Mouse (Mus musculus): ENCODE data around the gene Pigk. TPM values are rescaled to one million over a fixed set of nuclear protein-coding genes. Genes with fewer than 3 reads are reported as not detected.

Gene Pigk
- polyA plus RNA-seq, 1 experiment from 2014 or later, result 36.3 TPM

DNA sequence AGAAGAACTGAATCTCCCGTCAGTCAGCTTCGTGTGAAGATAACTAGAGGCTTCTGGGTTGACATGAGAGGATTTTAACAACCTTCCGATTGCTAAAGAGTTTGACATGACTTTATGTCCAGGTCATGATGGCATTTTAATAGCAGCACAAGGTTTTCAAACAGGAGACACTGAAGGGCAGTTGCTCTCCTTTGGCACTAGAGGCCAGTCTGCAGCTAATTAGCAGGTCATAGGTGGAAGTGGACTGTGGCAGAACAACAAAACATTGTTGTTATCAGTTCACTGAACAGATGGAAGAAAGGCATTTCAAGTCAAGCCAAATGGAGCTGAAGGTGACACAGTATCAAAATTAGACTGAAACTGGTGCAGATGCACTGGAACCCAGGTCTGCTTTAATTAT lies 4.0 kb upstream of the Pigk start:
- ATAC-seq (replicated peaks; ENCODE audit: low FRiP score) (no peak), DNase-seq (ENCODE audit: low spot score) (no peak)
- Histone ChIP-seq H3K4me3 (ENCODE audit: low read depth, low read length) (no peak overlapping the region), H3K27me3 (ENCODE audit: control insufficient read depth, insufficient read depth, low read length) (no peaks in the 10 kb centered on the region), H3K27ac (ENCODE audit: low read depth, low read length) (no peak overlapping the region), H3K36me3 (ENCODE audit: control insufficient read depth, insufficient read depth, low read length) (no peaks in the 10 kb centered on the region), H3K9me3 (ENCODE audit: control insufficient read depth, low read length) (no peaks in the 10 kb centered on the region), H3K9ac (ENCODE audit: low read length) (no peak overlapping the region), H3K4me2 (ENCODE audit: low read depth, low read length, severe bottlenecking) (no peak overlapping the region), H3K4me1 (replicated peaks; ENCODE audit: control insufficient read depth, insufficient read depth, low read length) (peaks cover 4% of the 10 kb centered on the region; the same call in 1 of the 2 replicates)
- 76% methylated on average over 3 of the region's 3 CpGs for WGBS

- Histone ChIP-seq H3K9me3 (ENCODE audit: control insufficient read depth, low read length) (no peaks in the 10 kb centered on the region), H3K36me3 (ENCODE audit: control insufficient read depth, insufficient read depth, low read length) (no peaks in the 10 kb centered on the region), H3K4me3 (ENCODE audit: low read depth, low read length) (no peak overlapping the region), H3K4me2 (ENCODE audit: low read depth, low read length, severe bottlenecking) (no peak overlapping the region), H3K27me3 (ENCODE audit: control insufficient read depth, insufficient read depth, low read length) (no peaks in the 10 kb centered on the region), H3K27ac (ENCODE audit: low read depth, low read length) (no peak overlapping the region), H3K4me1 (replicated peaks; ENCODE audit: control insufficient read depth, insufficient read depth, low read length) (peaks cover 5% of the 10 kb centered on the region; the same call in 1 of the 2 replicates), H3K9ac (ENCODE audit: low read length) (no peak overlapping the region)
- 84% methylated on average over 4 of the region's 4 CpGs for WGBS
- DNase-seq (ENCODE audit: low spot score) (no peak), ATAC-seq (replicated peaks; ENCODE audit: low FRiP score) (no peak)
Observed at GRCm38 (mm10) chr3:152712957-152713356, 943 bp upstream of the Pigk start.

- Histone ChIP-seq H3K36me3 (ENCODE audit: control insufficient read depth, insufficient read depth, low read length) (no peaks in the 10 kb centered on the region), H3K9me3 (ENCODE audit: control insufficient read depth, low read length) (no peaks in the 10 kb centered on the region), H3K9ac (ENCODE audit: low read length) (no peak overlapping the region), H3K27ac (ENCODE audit: low read depth, low read length) (no peak overlapping the region), H3K4me2 (ENCODE audit: low read depth, low read length, severe bottlenecking) (no peak overlapping the region), H3K27me3 (ENCODE audit: control insufficient read depth, insufficient read depth, low read length) (no peaks in the 10 kb centered on the region), H3K4me1 (replicated peaks; ENCODE audit: control insufficient read depth, insufficient read depth, low read length) (no peaks in the 10 kb centered on the region), H3K4me3 (ENCODE audit: low read depth, low read length) (no peak overlapping the region)
- WGBS, result 85% methylated on average over 6 of the region's 6 CpGs
- no peak for ATAC-seq (replicated peaks; ENCODE audit: low FRiP score)
- DNase-seq (ENCODE audit: low spot score), result no peak
Observed at GRCm38 (mm10) chr3:152721301-152721700, 7.4 kb downstream of the Pigk start.

DNA sequence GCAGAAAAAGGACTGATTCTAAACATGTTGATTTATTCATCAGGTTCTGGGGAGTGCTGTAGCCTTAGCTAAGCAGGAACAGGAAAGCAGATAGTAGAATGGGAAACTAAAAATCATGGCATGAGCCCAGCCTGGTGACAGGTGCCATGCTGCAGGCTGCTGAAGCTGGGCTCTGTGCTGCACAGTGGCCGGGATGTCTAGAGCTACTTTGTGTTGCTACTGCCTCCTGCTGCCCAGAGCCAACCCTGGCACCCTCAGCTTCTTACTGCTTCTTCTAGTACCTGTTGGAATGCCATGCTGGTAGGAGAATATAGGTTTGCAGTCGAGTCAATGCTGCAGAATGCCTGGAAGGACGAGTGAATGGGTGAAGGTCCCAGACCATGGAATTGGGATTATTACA lies 8.9 kb downstream of the Pigk start:
- no peak overlapping the region for H3K27ac ChIP-seq (ENCODE audit: low read depth, low read length)
- H3K9me3 ChIP-seq (ENCODE audit: control insufficient read depth, low read length), result no peaks in the 10 kb centered on the region
- ATAC-seq (replicated peaks; ENCODE audit: low FRiP score) (no peak), DNase-seq (ENCODE audit: low spot score) (no peak)
- no peaks in the 10 kb centered on the region for H3K36me3 ChIP-seq (ENCODE audit: control insufficient read depth, insufficient read depth, low read length)
- no peaks in the 10 kb centered on the region for H3K4me1 ChIP-seq (replicated peaks; ENCODE audit: control insufficient read depth, insufficient read depth, low read length)
- WGBS, result 81% methylated on average over 3 of the region's 3 CpGs
- H3K4me3 ChIP-seq (ENCODE audit: low read depth, low read length), result no peak overlapping the region
- no peak overlapping the region for H3K4me2 ChIP-seq (ENCODE audit: low read depth, low read length, severe bottlenecking)
- no peaks in the 10 kb centered on the region for H3K27me3 ChIP-seq (ENCODE audit: control insufficient read depth, insufficient read depth, low read length)
- H3K9ac ChIP-seq (ENCODE audit: low read length), result no peak overlapping the region

DNA sequence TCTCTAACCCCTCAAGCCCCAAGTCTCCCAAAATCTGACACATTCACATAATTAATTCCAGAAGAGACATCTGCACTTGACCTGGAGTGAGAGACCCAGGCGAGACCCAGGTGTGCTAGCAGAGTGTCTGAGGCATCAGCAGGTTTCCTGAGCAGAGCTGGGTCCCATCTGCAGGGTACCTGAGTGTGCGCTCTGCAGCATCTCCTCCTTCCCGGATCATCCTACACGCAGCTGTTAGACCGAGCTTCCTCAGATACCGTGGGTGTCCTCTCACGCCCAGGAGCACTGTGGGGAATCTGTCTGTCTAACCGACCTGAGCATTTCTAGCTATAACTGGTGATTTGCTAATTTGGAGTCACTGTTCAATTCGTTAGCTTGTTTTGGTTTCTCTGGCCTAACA lies 10.5 kb downstream of the Pigk start:
- H3K4me2 ChIP-seq (ENCODE audit: low read depth, low read length, severe bottlenecking), result no peak overlapping the region
- H3K9me3 ChIP-seq (ENCODE audit: control insufficient read depth, low read length), result no peaks in the 10 kb centered on the region
- no peak overlapping the region for H3K27ac ChIP-seq (ENCODE audit: low read depth, low read length)
- H3K27me3 ChIP-seq (ENCODE audit: control insufficient read depth, insufficient read depth, low read length), result no peaks in the 10 kb centered on the region
- no peak for ATAC-seq (replicated peaks; ENCODE audit: low FRiP score)
- H3K9ac ChIP-seq (ENCODE audit: low read length), result no peak overlapping the region
- no peaks in the 10 kb centered on the region for H3K4me1 ChIP-seq (replicated peaks; ENCODE audit: control insufficient read depth, insufficient read depth, low read length)
- no peak for DNase-seq (ENCODE audit: low spot score)
- no peaks in the 10 kb centered on the region for H3K36me3 ChIP-seq (ENCODE audit: control insufficient read depth, insufficient read depth, low read length)
- WGBS, result 90% methylated on average over 9 of the region's 9 CpGs
- H3K4me3 ChIP-seq (ENCODE audit: low read depth, low read length), result no peak overlapping the region

DNA sequence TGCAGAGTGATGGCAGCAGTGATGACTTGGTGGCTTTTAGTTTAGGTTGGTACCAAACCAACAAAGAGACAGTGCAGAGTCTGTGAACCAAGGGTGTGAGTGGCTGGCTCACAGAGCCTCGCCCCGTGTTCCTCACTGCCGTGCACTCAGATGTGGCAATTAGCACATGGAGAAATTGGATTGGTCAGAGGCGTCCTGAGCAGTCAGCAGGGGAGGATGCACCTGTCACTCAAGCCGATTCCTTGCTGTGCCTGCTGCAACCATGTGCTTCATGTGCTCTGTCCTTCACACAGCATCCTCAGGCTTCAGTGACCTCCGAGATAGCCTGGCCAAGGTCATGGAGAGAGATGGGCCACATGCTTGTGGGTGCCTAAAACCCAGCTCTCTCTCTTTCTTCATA lies 14.3 kb downstream of the Pigk start:
- Histone ChIP-seq H3K4me1 (replicated peaks; ENCODE audit: control insufficient read depth, insufficient read depth, low read length) (no peaks in the 10 kb centered on the region), H3K4me2 (ENCODE audit: low read depth, low read length, severe bottlenecking) (no peak overlapping the region), H3K9ac (ENCODE audit: low read length) (no peak overlapping the region), H3K36me3 (ENCODE audit: control insufficient read depth, insufficient read depth, low read length) (no peaks in the 10 kb centered on the region), H3K27me3 (ENCODE audit: control insufficient read depth, insufficient read depth, low read length) (no peaks in the 10 kb centered on the region), H3K9me3 (ENCODE audit: control insufficient read depth, low read length) (no peaks in the 10 kb centered on the region), H3K27ac (ENCODE audit: low read depth, low read length) (no peak overlapping the region), H3K4me3 (ENCODE audit: low read depth, low read length) (no peak overlapping the region)
- ATAC-seq (replicated peaks; ENCODE audit: low FRiP score), result peak; percentile 58; the same call in 1 of the 2 replicates
- WGBS, result 62% methylated on average over 6 of the region's 6 CpGs
- DNase-seq (ENCODE audit: low spot score), result no peak

DNA sequence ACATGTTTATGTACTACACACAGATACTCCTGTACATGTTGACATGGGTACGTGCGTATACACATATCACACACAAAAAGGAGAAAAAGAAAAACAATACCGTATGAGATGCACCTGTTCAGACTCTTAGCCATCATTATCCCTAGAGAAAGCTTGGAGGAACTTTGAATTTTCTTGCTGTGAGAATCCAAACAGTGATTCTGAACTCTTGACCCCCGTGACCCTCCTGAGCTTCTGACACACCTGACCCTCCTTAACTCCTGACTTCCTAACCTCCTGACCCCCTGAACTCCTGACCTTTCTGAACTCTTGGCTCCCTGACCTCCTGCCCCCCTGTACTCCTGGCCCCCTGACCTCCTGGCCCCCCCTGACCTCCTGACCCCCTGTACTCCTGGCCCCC lies 19.1 kb downstream of the Pigk start:
- no peak overlapping the region for H3K27ac ChIP-seq (ENCODE audit: low read depth, low read length)
- DNase-seq (ENCODE audit: low spot score), result no peak
- no peak for ATAC-seq (replicated peaks; ENCODE audit: low FRiP score)
- no peaks in the 10 kb centered on the region for H3K4me1 ChIP-seq (replicated peaks; ENCODE audit: control insufficient read depth, insufficient read depth, low read length)
- no peaks in the 10 kb centered on the region for H3K9me3 ChIP-seq (ENCODE audit: control insufficient read depth, low read length)
- no peak overlapping the region for H3K9ac ChIP-seq (ENCODE audit: low read length)
- no peak overlapping the region for H3K4me3 ChIP-seq (ENCODE audit: low read depth, low read length)
- no peaks in the 10 kb centered on the region for H3K27me3 ChIP-seq (ENCODE audit: control insufficient read depth, insufficient read depth, low read length)
- H3K4me2 ChIP-seq (ENCODE audit: low read depth, low read length, severe bottlenecking), result no peak overlapping the region
- 98% methylated on average over 4 of the region's 4 CpGs for WGBS
- no peaks in the 10 kb centered on the region for H3K36me3 ChIP-seq (ENCODE audit: control insufficient read depth, insufficient read depth, low read length)

DNA sequence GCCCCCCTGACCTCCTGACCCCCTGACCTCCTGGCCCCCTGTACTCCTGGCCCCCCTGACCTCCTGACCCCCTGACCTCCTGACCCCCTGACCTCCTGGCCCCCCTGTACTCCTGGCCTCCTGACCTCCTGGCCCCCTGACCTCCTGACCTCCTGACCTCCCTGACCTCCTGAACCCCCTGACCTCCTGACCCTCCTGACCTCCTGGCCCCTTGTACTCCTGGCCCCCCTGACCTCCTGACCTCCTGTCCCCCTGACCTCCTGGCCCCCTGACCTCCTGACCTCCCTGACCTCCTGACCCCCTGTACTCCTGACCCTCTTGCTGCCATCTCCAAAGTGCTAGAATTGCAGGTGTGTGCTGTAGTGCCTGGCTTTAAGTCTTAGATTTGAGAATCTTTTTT lies 19.6 kb downstream of the Pigk start:
- no peak overlapping the region for H3K27ac ChIP-seq (ENCODE audit: low read depth, low read length)
- ATAC-seq (replicated peaks; ENCODE audit: low FRiP score) (no peak), DNase-seq (ENCODE audit: low spot score) (peak; percentile 61)
- no peaks in the 10 kb centered on the region for H3K36me3 ChIP-seq (ENCODE audit: control insufficient read depth, insufficient read depth, low read length)
- H3K4me1 ChIP-seq (replicated peaks; ENCODE audit: control insufficient read depth, insufficient read depth, low read length), result no peaks in the 10 kb centered on the region
- H3K9me3 ChIP-seq (ENCODE audit: control insufficient read depth, low read length), result no peaks in the 10 kb centered on the region
- H3K27me3 ChIP-seq (ENCODE audit: control insufficient read depth, insufficient read depth, low read length), result no peaks in the 10 kb centered on the region
- H3K9ac ChIP-seq (ENCODE audit: low read length), result no peak overlapping the region
- H3K4me2 ChIP-seq (ENCODE audit: low read depth, low read length, severe bottlenecking), result no peak overlapping the region
- H3K4me3 ChIP-seq (ENCODE audit: low read depth, low read length), result no peak overlapping the region

DNA sequence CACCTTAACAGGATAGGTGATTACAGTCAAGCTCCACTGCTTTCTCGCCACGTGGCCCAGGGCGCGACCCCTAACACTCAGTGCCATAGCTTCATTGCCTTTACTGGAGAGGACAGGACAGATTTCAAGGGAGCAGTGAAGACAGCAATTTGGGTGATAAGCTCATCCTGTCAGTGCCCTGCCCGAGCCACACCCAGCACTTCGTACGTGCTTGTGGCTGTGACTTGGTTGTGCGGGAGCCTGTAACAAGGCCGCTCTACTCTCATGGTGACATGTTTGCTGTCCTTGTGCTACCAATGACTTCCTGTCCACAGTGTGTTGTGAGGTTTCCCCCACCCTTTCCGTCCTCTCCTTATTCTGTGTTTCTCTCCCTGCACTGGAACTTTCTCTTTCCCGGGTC lies 20.2 kb downstream of the Pigk start:
- Histone ChIP-seq H3K27ac (ENCODE audit: low read depth, low read length) (no peak overlapping the region), H3K4me1 (replicated peaks; ENCODE audit: control insufficient read depth, insufficient read depth, low read length) (no peaks in the 10 kb centered on the region), H3K4me2 (ENCODE audit: low read depth, low read length, severe bottlenecking) (no peak overlapping the region), H3K4me3 (ENCODE audit: low read depth, low read length) (no peak overlapping the region), H3K9ac (ENCODE audit: low read length) (no peak overlapping the region), H3K36me3 (ENCODE audit: control insufficient read depth, insufficient read depth, low read length) (no peaks in the 10 kb centered on the region), H3K27me3 (ENCODE audit: control insufficient read depth, insufficient read depth, low read length) (no peaks in the 10 kb centered on the region), H3K9me3 (ENCODE audit: control insufficient read depth, low read length) (no peaks in the 10 kb centered on the region)
- WGBS, result 92% methylated on average over 11 of the region's 11 CpGs
- ATAC-seq (replicated peaks; ENCODE audit: low FRiP score) (no peak), DNase-seq (ENCODE audit: low spot score) (no peak)
